Mouse (Mus musculus): ENCODE results near the gene Lmx1a.

Gene Lmx1a

GRCm38 (mm10) chr1:167693499-167694240, 4.6 kb downstream of the Lmx1a start:
- no peak for DNase-seq (ENCODE audit: low spot score in 2 of 2)

- DNase-seq (ENCODE audit: low spot score in 2 of 2), result no peak
Observed at GRCm38 (mm10) chr1:167694731-167695130, 5.7 kb downstream of the Lmx1a start.

- DNase-seq (ENCODE audit: low spot score in 2 of 2), result no peak
Observed at GRCm38 (mm10) chr1:167695910-167696459, 6.9 kb downstream of the Lmx1a start.

- DNase-seq (ENCODE audit: low spot score in 2 of 2), result no peak
Observed at GRCm38 (mm10) chr1:167699706-167700105, 10.7 kb downstream of the Lmx1a start.

GRCm38 (mm10) chr1:167700221-167700620, 11.2 kb downstream of the Lmx1a start:
- DNase-seq (ENCODE audit: low spot score in 2 of 2), result no peak

GRCm38 (mm10) chr1:167705527-167705926, 16.5 kb downstream of the Lmx1a start:
- DNase-seq (ENCODE audit: low spot score in 2 of 2), result no peak

- no peak for DNase-seq (ENCODE audit: low spot score in 2 of 2)
Observed at GRCm38 (mm10) chr1:167708761-167709160, 19.7 kb downstream of the Lmx1a start.

GRCm38 (mm10) chr1:167715730-167716341, 26.8 kb downstream of the Lmx1a start:
- DNase-seq (ENCODE audit: low spot score in 2 of 2), result no peak

- no peak for DNase-seq (ENCODE audit: low spot score in 2 of 2)
Observed at GRCm38 (mm10) chr1:167734471-167734870, 45.4 kb downstream of the Lmx1a start.

GRCm38 (mm10) chr1:167736793-167737192, 47.8 kb downstream of the Lmx1a start:
- DNase-seq (ENCODE audit: low spot score in 2 of 2), result no peak

- DNase-seq (ENCODE audit: low spot score in 2 of 2), result no peak
Observed at GRCm38 (mm10) chr1:167739286-167739685, 50.2 kb downstream of the Lmx1a start.

GRCm38 (mm10) chr1:167746676-167747075, 57.6 kb downstream of the Lmx1a start:
- no peak for DNase-seq (ENCODE audit: low spot score in 2 of 2)

- DNase-seq (ENCODE audit: low spot score in 2 of 2), result no peak
Observed at GRCm38 (mm10) chr1:167752661-167753060, 63.6 kb downstream of the Lmx1a start.

- DNase-seq (ENCODE audit: low spot score in 2 of 2), result no peak
Observed at GRCm38 (mm10) chr1:167754085-167754484, 65.0 kb downstream of the Lmx1a start.

GRCm38 (mm10) chr1:167754636-167755522, 65.8 kb downstream of the Lmx1a start:
- no peak for DNase-seq (ENCODE audit: low spot score in 2 of 2)

GRCm38 (mm10) chr1:167758208-167758607, 69.2 kb downstream of the Lmx1a start:
- DNase-seq (ENCODE audit: low spot score in 2 of 2), result no peak

- no peak for DNase-seq (ENCODE audit: low spot score in 2 of 2)
Observed at GRCm38 (mm10) chr1:167760307-167760706, 71.3 kb downstream of the Lmx1a start.

GRCm38 (mm10) chr1:167761785-167762223, 72.8 kb downstream of the Lmx1a start:
- no peak for DNase-seq (ENCODE audit: low spot score in 2 of 2)

GRCm38 (mm10) chr1:167766619-167767018, 77.6 kb downstream of the Lmx1a start:
- no peak for DNase-seq (ENCODE audit: low spot score in 2 of 2)

GRCm38 (mm10) chr1:167770457-167770856, 81.4 kb downstream of the Lmx1a start:
- DNase-seq (ENCODE audit: low spot score in 2 of 2), result no peak

GRCm38 (mm10) chr1:167779766-167780488, 90.9 kb downstream of the Lmx1a start:
- DNase-seq (ENCODE audit: low spot score in 2 of 2), result no peak

Measured in spleen, postnatal 14 days (tissue).